Mouse (Mus musculus): Measurements from ENCODE around the gene Wfikkn1. TPM values are rescaled to one million over a fixed set of nuclear protein-coding genes. Genes with fewer than 3 reads are reported as not detected.

Gene Wfikkn1
- total and polyA plus RNA-seq, 2 experiments from 2014 or later: 0.29 to 1.5 TPM

- H3K9me3 ChIP-seq (ENCODE audit: low read length): no peaks in the 10 kb centered on the region
- 46% methylated on average over 4 of the region's 4 CpGs for WGBS
- H3K27ac ChIP-seq (ENCODE audit: low read depth, low read length): no peak overlapping the region
- TF ChIP-seq CTCF (IDR thresholded peaks at IDR 0.05; ENCODE audit: low read depth): peak; percentile 60
- DNase-seq (no peak), ATAC-seq (no peak)
- no peak overlapping the region for H3K9ac ChIP-seq
- no peaks in the 10 kb centered on the region for H3K27me3 ChIP-seq (ENCODE audit: insufficient read depth, low read length)
- peaks cover 29% of the 10 kb centered on the region for H3K36me3 ChIP-seq (ENCODE audit: insufficient read depth)
- H3K4me3 ChIP-seq (ENCODE audit: low read depth, low read length): no peak overlapping the region
- H3K4me2 ChIP-seq (ENCODE audit: low read depth): no peak overlapping the region
- peaks cover 12% of the 10 kb centered on the region; the same call in 1 of the 2 replicates for H3K4me1 ChIP-seq (ENCODE audit: insufficient read depth)
These were observed 1.4 kb downstream of the Wfikkn1 start for GRCm38 (mm10) chr17:25879261-25879660.

DNA sequence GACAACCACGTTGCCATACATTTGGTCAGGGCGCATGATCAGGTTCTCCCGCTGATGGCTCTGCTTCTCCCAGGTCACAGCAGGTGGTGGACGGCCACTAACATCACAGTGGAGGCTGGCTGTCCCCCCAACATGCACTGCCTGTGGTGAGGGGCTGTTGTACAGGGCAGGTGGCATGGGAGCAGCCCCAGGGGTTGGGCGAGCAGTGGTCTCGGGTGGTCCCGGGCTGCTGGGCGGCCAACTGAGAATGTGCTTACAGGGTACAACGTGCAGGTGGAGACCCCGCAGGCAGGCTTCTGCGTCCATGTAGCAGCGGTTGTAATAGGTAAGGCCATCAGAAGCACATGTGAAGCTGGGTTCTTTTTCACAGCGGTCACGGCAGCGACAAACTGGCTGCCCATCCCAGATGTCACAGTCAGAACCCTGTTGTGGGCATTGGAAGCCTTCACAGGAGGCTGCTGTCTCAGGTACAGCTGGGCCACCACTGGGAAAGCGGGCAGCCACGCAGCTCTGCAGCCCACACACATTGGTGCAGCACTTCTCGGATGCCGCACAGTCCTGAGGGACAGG, 2.0 kb downstream of the Wfikkn1 start:
- 89% methylated on average over 19 of the region's 19 CpGs for WGBS
- TF ChIP-seq CTCF (IDR thresholded peaks at IDR 0.05; ENCODE audit: low read depth): no peak
- Histone ChIP-seq H3K27ac (ENCODE audit: low read depth, low read length) (no peak overlapping the region), H3K27me3 (ENCODE audit: insufficient read depth, low read length) (no peaks in the 10 kb centered on the region), H3K4me2 (ENCODE audit: low read depth) (no peak overlapping the region), H3K4me1 (ENCODE audit: insufficient read depth) (peaks cover 12% of the 10 kb centered on the region; the same call in 1 of the 2 replicates), H3K36me3 (ENCODE audit: insufficient read depth) (peaks cover 23% of the 10 kb centered on the region), H3K9me3 (ENCODE audit: low read length) (no peaks in the 10 kb centered on the region), H3K4me3 (ENCODE audit: low read depth, low read length) (no peak overlapping the region), H3K9ac (no peak overlapping the region)
- no peak for ATAC-seq
- DNase-seq: no peak

DNA sequence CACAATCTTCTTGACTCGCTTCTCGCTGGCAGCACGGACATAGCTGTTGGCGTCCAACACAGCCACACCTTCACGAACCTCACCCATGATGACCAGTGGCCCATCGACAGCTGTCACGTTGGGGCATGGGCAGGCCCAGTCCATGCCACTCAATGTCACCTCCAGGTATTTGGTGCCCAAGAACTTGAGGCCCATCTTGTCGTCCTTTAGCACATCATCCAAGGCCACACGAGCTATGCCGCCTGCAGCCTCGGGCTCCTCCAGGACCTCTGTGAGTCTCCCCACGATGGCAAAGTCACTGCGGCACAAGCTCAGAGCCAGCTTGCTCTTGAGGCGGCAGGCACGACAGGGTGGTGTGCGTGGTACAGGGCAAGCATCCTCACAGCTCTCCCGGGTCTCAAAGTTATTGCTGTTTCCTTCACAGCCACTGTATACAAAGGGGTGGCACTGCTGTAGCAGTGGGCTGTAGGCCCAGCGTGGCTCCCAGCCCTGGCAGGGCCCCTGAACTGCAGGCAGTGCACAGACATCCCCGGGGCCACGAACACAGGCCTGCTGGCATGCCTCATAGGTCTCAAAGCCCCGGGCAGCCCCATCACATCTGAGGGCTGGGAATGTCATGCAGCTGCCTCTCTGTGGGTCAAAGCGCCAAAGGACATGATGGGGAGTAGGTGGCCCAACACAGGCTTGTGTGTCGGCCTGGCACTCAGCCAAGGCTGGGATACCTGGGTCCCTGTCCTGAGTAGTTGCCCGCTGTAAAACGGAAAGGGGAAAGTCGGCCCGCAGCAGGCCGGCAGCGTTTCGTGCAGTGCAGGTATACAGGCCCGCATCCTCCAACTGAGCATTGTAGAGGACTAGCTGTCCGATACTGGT, 2.7 kb downstream of the Wfikkn1 start:
- Histone ChIP-seq H3K27ac (ENCODE audit: low read depth, low read length) (no peak overlapping the region), H3K4me3 (ENCODE audit: low read depth, low read length) (no peak overlapping the region), H3K27me3 (ENCODE audit: insufficient read depth, low read length) (no peaks in the 10 kb centered on the region), H3K9me3 (ENCODE audit: low read length) (no peaks in the 10 kb centered on the region), H3K4me1 (ENCODE audit: insufficient read depth) (peaks cover 12% of the 10 kb centered on the region; the same call in 1 of the 2 replicates), H3K4me2 (ENCODE audit: low read depth) (no peak overlapping the region), H3K36me3 (ENCODE audit: insufficient read depth) (peaks cover 16% of the 10 kb centered on the region), H3K9ac (no peak overlapping the region)
- DNase-seq (no peak), ATAC-seq (no peak)
- 93% methylated on average over 32 of the region's 32 CpGs for WGBS
- no peak for TF ChIP-seq CTCF (IDR thresholded peaks at IDR 0.05; ENCODE audit: low read depth)

GRCm38 (mm10) chr17:25877025-25877424, 3.6 kb downstream of the Wfikkn1 start:
- no peak overlapping the region for H3K27ac ChIP-seq (ENCODE audit: low read depth, low read length)
- no peak for ATAC-seq
- H3K27me3 ChIP-seq (ENCODE audit: insufficient read depth, low read length): no peaks in the 10 kb centered on the region
- H3K4me3 ChIP-seq (ENCODE audit: low read depth, low read length): no peak overlapping the region
- peaks cover 12% of the 10 kb centered on the region; the same call in 1 of the 2 replicates for H3K4me1 ChIP-seq (ENCODE audit: insufficient read depth)
- DNase-seq: no peak
- WGBS: 97% methylated on average over 3 of the region's 3 CpGs
- peaks cover 11% of the 10 kb centered on the region for H3K36me3 ChIP-seq (ENCODE audit: insufficient read depth)
- no peaks in the 10 kb centered on the region for H3K9me3 ChIP-seq (ENCODE audit: low read length)
- H3K4me2 ChIP-seq (ENCODE audit: low read depth): no peak overlapping the region
- TF ChIP-seq CTCF (IDR thresholded peaks at IDR 0.05; ENCODE audit: low read depth): no peak
- H3K9ac ChIP-seq: no peak overlapping the region

DNA sequence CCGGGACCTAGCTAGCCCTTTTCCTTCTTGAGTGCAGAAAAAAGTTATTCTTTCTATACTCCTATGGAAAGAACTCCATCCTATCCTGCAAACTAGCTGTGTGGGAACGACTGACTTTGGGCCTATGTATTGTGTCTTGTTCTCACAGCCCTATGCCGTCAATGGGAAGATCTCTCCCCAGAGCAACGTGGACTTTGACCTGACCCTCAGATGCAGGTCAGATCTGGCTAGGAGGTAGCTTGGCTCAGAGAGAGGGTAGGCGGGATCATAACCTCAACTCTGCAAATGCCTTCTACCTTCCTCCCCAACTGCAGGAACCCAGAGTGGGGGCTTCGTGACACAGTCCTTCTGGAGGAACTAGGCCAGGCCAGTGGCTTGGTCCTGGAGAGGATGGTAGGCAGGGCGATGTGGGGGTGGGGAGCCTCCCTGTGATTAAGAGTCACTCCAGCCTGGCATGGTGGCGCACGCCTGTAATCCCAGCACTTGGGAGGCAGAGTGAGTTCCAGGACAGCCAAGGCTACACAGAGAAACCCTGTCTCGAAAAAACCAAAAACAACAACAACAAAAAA, 4.2 kb downstream of the Wfikkn1 start:
- Histone ChIP-seq H3K4me1 (ENCODE audit: insufficient read depth) (peaks cover 12% of the 10 kb centered on the region; the same call in 1 of the 2 replicates), H3K9ac (peak overlapping the region; percentile 89), H3K27ac (ENCODE audit: low read depth, low read length) (peak overlapping the region; percentile 96), H3K9me3 (ENCODE audit: low read length) (no peaks in the 10 kb centered on the region), H3K4me3 (ENCODE audit: low read depth, low read length) (peak overlapping the region; percentile 69), H3K4me2 (ENCODE audit: low read depth) (peak overlapping the region; percentile 70), H3K36me3 (ENCODE audit: insufficient read depth) (peaks cover 11% of the 10 kb centered on the region), H3K27me3 (ENCODE audit: insufficient read depth, low read length) (no peaks in the 10 kb centered on the region)
- ATAC-seq (no peak), DNase-seq (no peak)
- no peak for TF ChIP-seq CTCF (IDR thresholded peaks at IDR 0.05; ENCODE audit: low read depth)
- WGBS: 69% methylated on average over 10 of the region's 10 CpGs

- H3K27me3 ChIP-seq (ENCODE audit: insufficient read depth, low read length): no peaks in the 10 kb centered on the region
- peaks cover 12% of the 10 kb centered on the region; the same call in 1 of the 2 replicates for H3K4me1 ChIP-seq (ENCODE audit: insufficient read depth)
- peak overlapping the region; percentile 89 for H3K9ac ChIP-seq
- peak; percentile 55 for TF ChIP-seq CTCF (IDR thresholded peaks at IDR 0.05; ENCODE audit: low read depth)
- H3K4me3 ChIP-seq (ENCODE audit: low read depth, low read length): peak overlapping the region; percentile 69
- ATAC-seq (peak; percentile 95), DNase-seq (peak; percentile 93)
- peak overlapping the region; percentile 70 for H3K4me2 ChIP-seq (ENCODE audit: low read depth)
- peaks cover 11% of the 10 kb centered on the region; the same call in 1 of the 2 replicates for H3K36me3 ChIP-seq (ENCODE audit: insufficient read depth)
- WGBS: 1% methylated on average over 59 of the region's 59 CpGs
- H3K9me3 ChIP-seq (ENCODE audit: low read length): no peaks in the 10 kb centered on the region
- peak overlapping the region; percentile 96 for H3K27ac ChIP-seq (ENCODE audit: low read depth, low read length)
These were observed 5.2 kb downstream of the Wfikkn1 start for GRCm38 (mm10) chr17:25875171-25876136.

Measured in forebrain, postnatal 0 days (tissue).